Mouse (Mus musculus): ENCODE measurements around the gene Crkl.
A peak's percentile ranks its signal among the peaks of the same experiment; 100 is the strongest.

DNA sequence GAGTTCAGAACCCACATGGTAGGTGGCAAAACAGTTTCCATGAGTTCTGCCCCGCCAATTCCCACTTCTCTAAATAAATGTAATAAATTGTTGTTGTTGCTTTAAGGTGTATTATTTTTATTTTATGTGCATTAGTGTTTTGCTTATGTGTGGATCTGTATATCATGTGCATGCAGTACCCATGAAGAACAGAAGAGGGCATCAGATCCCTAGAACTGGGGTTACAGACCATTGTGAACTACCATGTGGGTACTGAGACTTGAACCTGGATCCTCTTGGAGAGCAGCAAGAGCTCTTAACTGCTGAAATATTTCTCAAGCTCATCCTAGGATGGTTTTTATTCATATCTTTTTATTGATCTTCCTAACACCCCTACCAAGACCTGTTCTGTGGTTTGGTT is 48.9 kb upstream of the Crkl start:
- TF ChIP-seq CTCF (IDR thresholded peaks at IDR 0.05; ENCODE audit: low read depth, low read length): peak; percentile 42; the same call in 1 of the 2 replicates
- no peak for TF ChIP-seq GATA1 (IDR thresholded peaks at IDR 0.05; ENCODE audit: borderline replicate concordance, low read length)
- TF ChIP-seq TAL1 (conservative IDR thresholded peaks at IDR 0.05; ENCODE audit: low read depth, low read length): no peak
- TF ChIP-seq GATA2 (IDR thresholded peaks at IDR 0.05; ENCODE audit: borderline replicate concordance, low read depth, low read length): no peak

Measured in G1E (cell line).